Mouse (Mus musculus) neural tube, embryonic 15.5 days (tissue): ENCODE data around the gene Tmed4. TPM values are rescaled to one million over a fixed set of nuclear protein-coding genes. Genes with fewer than 3 reads are reported as not detected.

ENCODE experiments used
- ATAC-seq: fragments of 200-750 bp; cut with Nextera tagmentation; 2 replicates; pipeline ENCODE4 v1.8.0; 2017; ENCODE audit warnings: mild to moderate bottlenecking, moderate TSS enrichment, moderate library complexity; ENCODE audit not compliant: low FRiP score
- H3K27ac ChIP-seq: fragments of 300-500 bp; sonication (generic); replicated peaks from 2 replicates; pipeline ENCODE4 v1.5.1; 2015; ENCODE audit warnings: mild to moderate bottlenecking, inconsistent platforms
- H3K27me3 ChIP-seq: fragments of 300-500 bp; sonication (generic); replicated peaks from 2 replicates; pipeline ENCODE4 v1.6.1; 2015; ENCODE audit warnings: inconsistent platforms
- H3K36me3 ChIP-seq: fragments of 300-500 bp; sonication (generic); 2 replicates; pipeline ENCODE4 v1.6.1; 2015; ENCODE audit warnings: inconsistent platforms
- H3K4me1 ChIP-seq: fragments of 300-500 bp; sonication (generic); 2 replicates; pipeline ENCODE4 v1.6.1; 2015; ENCODE audit warnings: inconsistent platforms
- H3K4me2 ChIP-seq: fragments of 300-500 bp; sonication (generic); 2 replicates; pipeline ENCODE4 v1.6.1; 2015; ENCODE audit warnings: inconsistent platforms, mild to moderate bottlenecking, moderate library complexity
- H3K4me3 ChIP-seq: fragments of 300-500 bp; sonication (generic); replicated peaks from 2 replicates; pipeline ENCODE4 v1.5.1; 2015; ENCODE audit warnings: mild to moderate bottlenecking, inconsistent platforms
- H3K9ac ChIP-seq: fragments of 300-500 bp; sonication (generic); replicated peaks from 2 replicates; pipeline ENCODE4 v1.6.1; 2015; ENCODE audit warnings: mild to moderate bottlenecking, inconsistent platforms
- H3K9me3 ChIP-seq: fragments of 300-500 bp; sonication (generic); replicated peaks from 2 replicates; pipeline ENCODE4 v1.6.1; 2016; ENCODE audit warnings: inconsistent platforms
- WGBS: fragments of 180-500 bp; shearing (Covaris S2); methylation state at CpG from one replicate; pipeline ENCODE4 v1.1.7; 2015; ENCODE audit warnings: mixed read lengths; 5-methylcytosine and 5-hydroxymethylcytosine counted together
- polyA plus RNA-seq: library from polyadenylated mRNA; unstranded; fragments of >200 nt; fragmentation: Nextera tagmentation; extraction: Ambion mirVana; gene quantifications from 2 replicates; pipeline ENCODE4 v1.2.1, GENCODE M21; 2015

Gene Tmed4
- polyA plus RNA-seq, 1 experiment from 2014 or later, result 114 TPM

GRCm38 (mm10) chr11:6224541-6225229, 50.0 kb downstream of the Tmed4 start:
- no peaks in the 10 kb centered on the region for H3K9me3 ChIP-seq
- H3K4me1 ChIP-seq, result no peaks in the 10 kb centered on the region
- H3K36me3 ChIP-seq, result no peaks in the 10 kb centered on the region
- no peak overlapping the region for H3K9ac ChIP-seq
- H3K27me3 ChIP-seq, result no peaks in the 10 kb centered on the region
- WGBS, result 85% methylated on average over 14 of the region's 14 CpGs
- H3K4me3 ChIP-seq, result no peak overlapping the region
- H3K4me2 ChIP-seq, result no peak overlapping the region
- no peak for ATAC-seq
- no peak overlapping the region for H3K27ac ChIP-seq

DNA sequence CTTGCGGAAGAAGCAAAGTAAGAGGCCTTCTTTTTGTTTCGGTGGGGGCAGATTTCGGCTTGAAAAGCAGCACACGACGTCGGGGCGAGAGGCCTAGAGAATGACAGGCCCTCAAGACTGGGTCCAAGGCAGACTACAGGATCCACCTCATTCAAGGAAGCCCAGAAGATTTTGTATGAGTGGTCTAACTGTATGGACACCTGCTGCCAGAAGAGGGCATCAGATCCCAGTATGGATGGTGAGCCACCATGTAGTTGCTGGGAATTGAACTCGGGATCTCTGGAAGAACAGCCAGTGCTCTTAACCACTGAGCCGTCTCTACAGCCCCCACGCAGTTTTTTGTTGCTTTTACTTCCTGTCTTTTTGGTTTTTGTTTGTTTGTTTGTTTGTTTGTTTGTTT, 52.5 kb downstream of the Tmed4 start:
- H3K4me1 ChIP-seq, result no peaks in the 10 kb centered on the region
- H3K9me3 ChIP-seq, result no peaks in the 10 kb centered on the region
- H3K9ac ChIP-seq, result no peak overlapping the region
- no peak overlapping the region for H3K4me3 ChIP-seq
- H3K27ac ChIP-seq, result no peak overlapping the region
- H3K36me3 ChIP-seq, result no peaks in the 10 kb centered on the region
- WGBS, result 92% methylated on average over 10 of the region's 10 CpGs
- no peak for ATAC-seq
- H3K4me2 ChIP-seq, result no peak overlapping the region
- no peaks in the 10 kb centered on the region for H3K27me3 ChIP-seq

Other genes starting within 250 kb of the Tmed4 start
- 113 and 140 TPM in 2 replicates for gene Camk2b, start 208.5 kb downstream of the Tmed4 start, polyA plus RNA-seq
- gene A730071L15Rik, start 74.8 kb downstream of the Tmed4 start, polyA plus RNA-seq, result 0.37 and 0.57 TPM in 2 replicates
- gene Nudcd3, start 74.5 kb downstream of the Tmed4 start, polyA plus RNA-seq, result 61.2 and 62.4 TPM in 2 replicates
- gene Npc1l1, start 44.7 kb downstream of the Tmed4 start, polyA plus RNA-seq, result 0.09 and 0.11 TPM in 2 replicates
- 70.7 and 77.2 TPM in 2 replicates for gene Ddx56, start 7.1 kb downstream of the Tmed4 start, polyA plus RNA-seq
- 129 and 135 TPM in 2 replicates for gene Ogdh, start 16.8 kb upstream of the Tmed4 start, polyA plus RNA-seq
- gene Zmiz2, start 114.2 kb upstream of the Tmed4 start, polyA plus RNA-seq, result 24.8 and 28.3 TPM in 2 replicates
- 4,598 and 4,773 TPM in 2 replicates for gene Ppia, start 140.6 kb upstream of the Tmed4 start, polyA plus RNA-seq
- 183 and 240 TPM in 2 replicates for gene H2afv, start 169.6 kb upstream of the Tmed4 start, polyA plus RNA-seq
- 11.4 and 14.7 TPM in 2 replicates for gene Purb, start 201.0 kb upstream of the Tmed4 start, polyA plus RNA-seq
- gene Myo1g, start 246.1 kb upstream of the Tmed4 start, polyA plus RNA-seq, result 0.37 and 6.2 TPM in 2 replicates